Mouse (Mus musculus) small intestine, adult 2 months (tissue): ENCODE measurements around the gene F2.

Source experiments
- CTCF ChIP-seq: fragments of 200-500 bp; IDR thresholded peaks from 2 replicates; pipeline ENCODE4 v1.5.1; 2012; ENCODE audit warnings: low read depth, mild to moderate bottlenecking, control low read depth, inconsistent platforms, low read length, moderate library complexity, mixed read lengths; ENCODE audit not compliant: insufficient replicate concordance, insufficient read length; ENCODE audit errors: extremely low read depth
- POLR2A ChIP-seq: fragments of 200-500 bp; IDR thresholded peaks from 2 replicates; pipeline ENCODE4 v1.6.1; 2012; ENCODE audit warnings: low read depth, mild to moderate bottlenecking, control low read depth, inconsistent platforms, low read length, moderate library complexity

DNA sequence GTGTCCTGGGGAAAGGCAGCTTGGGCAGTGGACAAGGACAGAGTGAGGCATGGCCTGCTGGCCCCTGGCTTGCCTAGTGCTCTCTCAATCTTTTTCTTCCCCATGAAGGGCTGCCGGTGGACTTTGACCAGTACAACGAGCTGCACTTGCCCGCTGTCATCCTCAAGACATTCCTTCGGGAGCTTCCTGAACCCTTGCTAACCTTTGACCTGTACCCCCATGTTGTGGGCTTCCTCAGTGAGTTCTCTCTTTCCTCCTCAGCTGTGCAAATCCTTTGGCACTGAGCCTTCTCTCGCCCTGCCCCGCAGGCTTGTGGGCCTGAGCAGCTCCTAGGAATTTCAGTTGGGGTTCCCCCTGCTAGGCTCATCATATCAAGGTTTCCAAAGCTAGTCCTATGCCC lies 33.8 kb upstream of the F2 start:
- no peak for TF ChIP-seq POLR2A
- no peak for TF ChIP-seq CTCF
